15 mouse cellular contexts compared by ENCODE assay signal in genomic region chr12:100234919-100235318, GRCm38 (mm10). TPM values are rescaled to one million over a fixed set of nuclear protein-coding genes. Genes with fewer than 3 reads are reported as not detected.
DNase-seq lines count a peak whose midpoint lies in the region; ATAC-seq and TF ChIP-seq lines count a peak whose summit lies in the region.
"Had no signal": no experiment of that assay in that cellular context is flagged by ENCODE, and none has a peak within 500 bp of the region (broad histone marks: within the 10 kb centered on the region; RNA-seq: fewer than 3 reads in every experiment).

No protein-coding gene starts in this region.

- no peak for DNase-seq in embryonic facial prominence, embryonic 11.5 days (ENCODE audit: low spot score)
- no peak for DNase-seq in embryonic facial prominence, embryonic 10.5 days (ENCODE audit: low spot score)
- peak; percentile 31 for DNase-seq in hindbrain, embryonic 11.5 days (ENCODE audit: low spot score)
- no peak for DNase-seq in hindbrain, postnatal 0 days (ENCODE audit: low spot score)
- DNase-seq in brain, adult 2 months (ENCODE audit: low read depth, low spot score): peak; percentile 78
- peak; percentile 44 to 57 for DNase-seq in cerebellum, postnatal 36 days
- no peak for DNase-seq in right cerebral cortex, postnatal 36 days (ENCODE audit: low spot score in 2 of 2)
- DNase-seq in ovary, adult 18-20 months (ENCODE audit: low spot score): no peak
- DNase-seq: kidney, adult 18-20 months; lung, adult 18-20 months; lung, postnatal 4 days; right cerebral cortex, adult 18-20 months had no signal

- no peak for TF ChIP-seq CTCF in hindbrain, postnatal 0 days (IDR thresholded peaks at IDR 0.05; ENCODE audit: low read depth)

- H3K4me2 ChIP-seq in embryonic facial prominence, embryonic 11.5 days (ENCODE audit: low read depth, low read length): no peak overlapping the region
- H3K4me2 ChIP-seq in hindbrain, embryonic 11.5 days (replicated peaks; ENCODE audit: low read depth, low read length): no peak overlapping the region
- H3K4me2 ChIP-seq in hindbrain, postnatal 0 days (ENCODE audit: low read depth, low read length): no peak overlapping the region
- H3K4me2 ChIP-seq: heart, embryonic 11.5 days; limb, embryonic 15.5 days; midbrain, embryonic 13.5 days had no signal

- H3K36me3 ChIP-seq in embryonic facial prominence, embryonic 11.5 days (replicated peaks; ENCODE audit: control insufficient read depth, insufficient read depth, low read depth, low read length): no peaks in the 10 kb centered on the region
- H3K36me3 ChIP-seq in embryonic facial prominence, embryonic 10.5 days (replicated peaks): no peaks in the 10 kb centered on the region
- H3K36me3 ChIP-seq in hindbrain, embryonic 11.5 days (ENCODE audit: control insufficient read depth, insufficient read depth, low read length): no peaks in the 10 kb centered on the region
- no peaks in the 10 kb centered on the region for H3K36me3 ChIP-seq in hindbrain, postnatal 0 days (ENCODE audit: insufficient read depth, low read length)
- H3K36me3 ChIP-seq: limb, embryonic 15.5 days; midbrain, embryonic 13.5 days had no signal

- no peak overlapping the region for H3K4me3 ChIP-seq in embryonic facial prominence, embryonic 11.5 days (ENCODE audit: low read depth, low read length)
- no peak overlapping the region for H3K4me3 ChIP-seq in embryonic facial prominence, embryonic 10.5 days
- H3K4me3 ChIP-seq in hindbrain, embryonic 11.5 days (ENCODE audit: low read depth, low read length): no peak overlapping the region
- H3K4me3 ChIP-seq in hindbrain, postnatal 0 days (ENCODE audit: low read length): no peak overlapping the region
- H3K4me3 ChIP-seq: limb, embryonic 15.5 days; midbrain, embryonic 13.5 days had no signal

- H3K9ac ChIP-seq in embryonic facial prominence, embryonic 11.5 days (replicated peaks; ENCODE audit: low read length): no peak overlapping the region
- no peak overlapping the region for H3K9ac ChIP-seq in hindbrain, embryonic 11.5 days (ENCODE audit: low read depth, low read length)
- H3K9ac ChIP-seq in hindbrain, postnatal 0 days (replicated peaks; ENCODE audit: low read length): no peak overlapping the region
- H3K9ac ChIP-seq: limb, embryonic 15.5 days; midbrain, embryonic 13.5 days had no signal

- no peak overlapping the region for H3K27ac ChIP-seq in embryonic facial prominence, embryonic 11.5 days (replicated peaks; ENCODE audit: low read depth, low read length)
- H3K27ac ChIP-seq in embryonic facial prominence, embryonic 10.5 days (replicated peaks): no peak overlapping the region
- no peak overlapping the region for H3K27ac ChIP-seq in hindbrain, embryonic 11.5 days (ENCODE audit: low read depth, low read length)
- H3K27ac ChIP-seq in hindbrain, postnatal 0 days: no peak overlapping the region
- H3K27ac ChIP-seq: limb, embryonic 15.5 days; midbrain, embryonic 13.5 days had no signal

- H3K4me1 ChIP-seq in embryonic facial prominence, embryonic 11.5 days (ENCODE audit: control insufficient read depth, insufficient read depth, low read length): no peaks in the 10 kb centered on the region
- H3K4me1 ChIP-seq in embryonic facial prominence, embryonic 10.5 days: peaks cover 7% of the 10 kb centered on the region; the same call in 1 of the 2 replicates
- no peaks in the 10 kb centered on the region; the same call in 1 of the 2 replicates for H3K4me1 ChIP-seq in hindbrain, embryonic 11.5 days (replicated peaks; ENCODE audit: control insufficient read depth, insufficient read depth, low read length)
- H3K4me1 ChIP-seq in hindbrain, postnatal 0 days (ENCODE audit: insufficient read depth, low read length): no peaks in the 10 kb centered on the region

- H3K27me3 ChIP-seq in embryonic facial prominence, embryonic 11.5 days (ENCODE audit: control insufficient read depth, insufficient read depth, low read length): no peaks in the 10 kb centered on the region
- no peaks in the 10 kb centered on the region for H3K27me3 ChIP-seq in embryonic facial prominence, embryonic 10.5 days (replicated peaks; ENCODE audit: low read depth, poor library complexity, severe bottlenecking)
- no peaks in the 10 kb centered on the region for H3K27me3 ChIP-seq in hindbrain, embryonic 11.5 days (ENCODE audit: control insufficient read depth, insufficient read depth, low read length)
- H3K27me3 ChIP-seq in hindbrain, postnatal 0 days (ENCODE audit: insufficient read depth, low read length): no peaks in the 10 kb centered on the region
- H3K27me3 ChIP-seq: limb, embryonic 15.5 days; midbrain, embryonic 13.5 days had no signal

- 80% methylated on average over 7 of the region's 7 CpGs for WGBS in embryonic facial prominence, embryonic 11.5 days
- 80% methylated on average over 7 of the region's 7 CpGs for WGBS in embryonic facial prominence, embryonic 10.5 days
- 73% methylated on average over 7 of the region's 7 CpGs for WGBS in hindbrain, embryonic 11.5 days
- 66% methylated on average over 7 of the region's 7 CpGs for WGBS in hindbrain, postnatal 0 days

- ATAC-seq in embryonic facial prominence, embryonic 11.5 days (replicated peaks; ENCODE audit: insufficient number of reproducible peaks, low FRiP score, low TSS enrichment, low read depth): 0 out of 2 replicates have a peak, but pooled peaks have one; percentile 24
- ATAC-seq in hindbrain, embryonic 11.5 days (ENCODE audit: low FRiP score): no peak
- ATAC-seq in hindbrain, postnatal 0 days: no peak
- ATAC-seq: midbrain, embryonic 13.5 days had no signal

- no peaks in the 10 kb centered on the region for H3K9me3 ChIP-seq in embryonic facial prominence, embryonic 11.5 days (replicated peaks; ENCODE audit: control insufficient read depth, low read length)
- no peaks in the 10 kb centered on the region for H3K9me3 ChIP-seq in embryonic facial prominence, embryonic 10.5 days
- no peaks in the 10 kb centered on the region for H3K9me3 ChIP-seq in hindbrain, embryonic 11.5 days (ENCODE audit: control insufficient read depth, low read length)
- H3K9me3 ChIP-seq in hindbrain, postnatal 0 days (ENCODE audit: low read length): no peaks in the 10 kb centered on the region
- H3K9me3 ChIP-seq: limb, embryonic 15.5 days; midbrain, embryonic 13.5 days had no signal

RNA-seq across cellular contexts. Expression of gene Calm1, which starts 35.7 kb away (rescaled TPM):
- polyA plus RNA-seq in embryonic facial prominence, embryonic 11.5 days (2014; fragmentation: Nextera tagmentation; extraction: Ambion mirVana): 1,151 and 1,182 TPM in 2 replicates
- 1,151 and 1,166 TPM in 2 replicates for polyA plus RNA-seq in embryonic facial prominence, embryonic 10.5 days (2016; fragmentation: Nextera tagmentation; extraction: Ambion mirVana)
- polyA plus RNA-seq in hindbrain, embryonic 11.5 days (2014; fragmentation: Nextera tagmentation; extraction: Ambion mirVana): 1,456 and 1,584 TPM in 2 replicates
- total RNA-seq in hindbrain, postnatal 0 days (2014; rRNA removed): 1,139 and 1,416 TPM in 2 replicates
- polyA plus RNA-seq in hindbrain, postnatal 0 days (2015; fragmentation: Nextera tagmentation; extraction: Ambion mirVana): 4,078 and 4,190 TPM in 2 replicates

Comparison
In these comparisons a context has a peak if more than half of its experiments do, and no peak if none do; other contexts are left out.
1. DNase-seq: peak in hindbrain, embryonic 11.5 days (single experiment), brain, adult 2 months (single experiment) and cerebellum, postnatal 36 days (2 of 2); none in embryonic facial prominence, embryonic 11.5 days (single experiment), embryonic facial prominence, embryonic 10.5 days (single experiment), hindbrain, postnatal 0 days (single experiment), right cerebral cortex, postnatal 36 days (0 of 2) and ovary, adult 18-20 months (single experiment).